Mouse (Mus musculus): Measurements from ENCODE around the gene Mrpl32.

DNA sequence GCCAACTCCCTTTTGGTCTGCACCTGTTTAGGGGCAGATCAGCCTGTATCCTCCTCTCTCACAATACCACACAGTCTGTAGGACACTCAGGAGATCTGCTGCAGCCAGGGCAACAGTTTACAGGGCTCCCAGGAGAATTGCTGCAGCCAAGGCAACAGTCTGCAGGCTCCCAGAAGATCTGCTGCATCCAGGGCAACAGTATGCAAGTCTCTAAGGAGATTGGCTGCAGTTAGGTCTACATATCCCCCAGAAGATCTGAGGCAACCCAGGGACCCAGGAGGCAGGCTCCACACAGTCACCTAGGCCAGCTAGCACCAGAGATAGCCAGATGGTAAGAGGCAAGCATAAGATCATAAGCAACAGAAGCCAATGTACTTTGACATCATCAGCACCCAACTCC is 38.8 kb downstream of the Mrpl32 start:
- no peak for TF ChIP-seq POLR2A (IDR thresholded peaks at IDR 0.05; ENCODE audit: borderline replicate concordance, insufficient read depth, low read length)
- TF ChIP-seq CTCF (IDR thresholded peaks at IDR 0.05; ENCODE audit: borderline replicate concordance, insufficient read depth, low read depth, low read length) = no peak
